Mouse (Mus musculus): ENCODE data around the gene Spata17.

The Spata17 gene

GRCm38 (mm10) chr1:187004306-187004705 is 211.0 kb downstream of the Spata17 start:
- DNase-seq (ENCODE audit: low spot score in 2 of 2), result no peak

- no peak for DNase-seq (ENCODE audit: low spot score in 2 of 2)
These were observed 211.8 kb downstream of the Spata17 start for GRCm38 (mm10) chr1:187003441-187003861.

GRCm38 (mm10) chr1:186997596-186998304 is 217.5 kb downstream of the Spata17 start:
- no peak for DNase-seq (ENCODE audit: low spot score in 2 of 2)

Data from frontal cortex, postnatal 14 days (tissue).